Mouse (Mus musculus) spleen, postnatal 10 days (tissue): ENCODE measurements around the gene Casp7.
A peak's percentile ranks its signal among the peaks of the same experiment; 100 is the strongest.
"Not testable (repeated sequence)": the region's sequence is repeated elsewhere in the genome, so short reads cannot be mapped to it uniquely, and the experiment has no call there.

Experiments used
- DNase-seq, 2 experiments: peaks; one replicate each; pipeline ENCODE4 v3.0.0; 2021 to 2022; ENCODE audit warnings: low spot score in 2 of 2

Casp7 gene

DNA sequence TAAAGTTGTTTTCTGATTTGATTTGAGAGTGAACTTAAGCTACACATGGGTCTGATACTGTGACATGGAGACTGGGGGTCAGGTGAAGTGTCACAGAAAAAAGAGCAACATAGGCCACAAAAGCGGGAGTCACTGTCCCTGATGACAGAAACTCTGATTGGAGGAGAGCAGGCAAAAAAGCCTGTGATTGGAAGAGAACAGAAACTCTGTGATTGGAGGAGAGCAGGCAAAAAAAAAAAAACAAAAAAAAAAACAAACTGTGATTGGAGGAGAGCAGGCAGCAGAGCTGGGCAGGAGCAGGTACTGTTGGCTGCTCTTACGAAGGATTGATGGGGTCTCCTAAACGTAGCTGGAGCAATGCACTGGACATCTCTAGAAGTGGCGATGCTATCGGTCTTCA, 11.4 kb upstream of the Casp7 start:
- no peak for DNase-seq

- no peak for DNase-seq
Observed at GRCm38 (mm10) chr19:56386095-56386494, 10.8 kb upstream of the Casp7 start.

DNA sequence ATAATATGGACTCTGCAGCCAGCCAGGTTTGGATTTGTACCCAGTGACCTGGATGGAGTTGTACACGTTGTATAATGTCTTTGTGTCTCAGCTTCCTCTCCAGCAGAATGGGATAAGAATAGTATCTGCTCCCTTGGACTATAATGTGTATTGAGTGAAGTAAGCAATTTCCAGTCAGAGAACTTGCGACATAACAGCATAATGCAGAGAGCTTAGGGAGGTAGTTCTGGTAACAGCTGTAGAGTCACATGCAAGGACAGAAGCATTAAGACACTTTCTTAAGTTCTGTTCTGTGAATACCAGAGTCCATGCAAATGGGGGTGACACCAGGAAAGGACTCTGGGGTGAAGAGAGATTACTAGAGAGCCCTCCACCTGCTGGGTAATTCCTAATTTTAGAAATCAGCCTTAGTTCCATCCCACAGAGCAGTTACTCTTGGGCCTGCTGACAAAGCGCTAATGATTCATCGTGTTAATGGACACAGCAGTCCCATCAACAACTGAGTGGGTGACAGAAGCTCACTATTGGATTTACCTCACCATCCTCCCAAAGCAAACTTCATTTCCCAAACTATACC, 9.1 kb upstream of the Casp7 start:
- DNase-seq = no peak

DNA sequence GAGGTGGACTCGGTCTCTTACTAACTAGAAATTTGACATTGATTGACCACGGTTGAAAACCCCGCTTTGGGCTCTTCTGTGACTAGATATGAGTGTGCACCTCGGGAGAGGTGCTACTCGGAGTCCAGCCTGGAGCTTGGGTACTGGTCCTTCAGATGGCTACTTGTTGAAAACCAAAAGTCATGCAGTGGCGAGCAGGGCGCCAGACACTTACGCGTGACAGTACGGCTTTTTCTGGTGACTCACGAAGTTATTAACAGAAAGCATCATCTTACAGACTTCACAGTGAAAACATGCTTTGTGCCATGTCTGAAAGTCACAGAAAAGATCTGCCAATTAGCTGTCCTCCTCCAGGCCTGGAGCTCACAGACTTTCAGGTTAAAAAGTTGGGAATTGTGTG, 7.8 kb upstream of the Casp7 start:
- no peak for DNase-seq

- DNase-seq = no peak
Observed at GRCm38 (mm10) chr19:56389879-56390278, 7.0 kb upstream of the Casp7 start, which contains the start of gene Nrap. Gene Nrap (minus strand): TSS chr19:56390037.

DNA sequence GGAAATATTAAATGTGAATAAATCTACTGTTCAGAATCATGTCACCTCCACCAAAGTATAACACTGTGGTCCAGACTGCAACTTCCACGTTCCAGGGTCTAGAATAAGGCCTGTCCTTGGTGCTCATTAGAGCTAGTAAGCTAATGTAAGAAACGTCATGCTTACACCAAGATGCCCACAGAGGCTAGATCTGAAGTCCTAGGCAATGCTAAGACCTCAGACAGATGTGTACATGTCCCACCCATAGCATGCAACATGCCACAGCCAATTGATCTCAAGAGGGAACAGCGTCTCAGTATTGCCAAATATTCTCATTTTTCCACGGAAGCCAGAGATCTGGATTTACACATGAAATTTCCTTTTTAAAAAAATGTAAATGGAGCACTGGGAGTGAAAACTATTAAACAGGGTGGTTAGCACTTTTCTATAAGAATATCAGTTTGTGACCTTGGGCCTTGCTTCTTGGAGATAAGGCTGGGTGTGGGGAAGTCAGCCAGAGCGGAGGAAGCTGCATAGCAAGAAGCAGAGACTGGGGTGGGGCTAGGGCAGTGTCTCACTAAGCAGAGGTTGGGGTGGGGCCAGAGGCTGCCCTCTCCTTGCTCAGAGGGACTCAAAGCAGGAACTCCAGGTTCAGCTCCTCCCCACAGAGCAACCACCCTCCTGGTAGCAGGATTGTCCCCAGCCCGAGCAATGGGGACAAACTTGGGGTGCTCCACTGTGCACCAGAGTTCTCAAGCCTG, 5.5 kb upstream of the Casp7 start:
- peak; percentile 69 to 89 for DNase-seq

DNA sequence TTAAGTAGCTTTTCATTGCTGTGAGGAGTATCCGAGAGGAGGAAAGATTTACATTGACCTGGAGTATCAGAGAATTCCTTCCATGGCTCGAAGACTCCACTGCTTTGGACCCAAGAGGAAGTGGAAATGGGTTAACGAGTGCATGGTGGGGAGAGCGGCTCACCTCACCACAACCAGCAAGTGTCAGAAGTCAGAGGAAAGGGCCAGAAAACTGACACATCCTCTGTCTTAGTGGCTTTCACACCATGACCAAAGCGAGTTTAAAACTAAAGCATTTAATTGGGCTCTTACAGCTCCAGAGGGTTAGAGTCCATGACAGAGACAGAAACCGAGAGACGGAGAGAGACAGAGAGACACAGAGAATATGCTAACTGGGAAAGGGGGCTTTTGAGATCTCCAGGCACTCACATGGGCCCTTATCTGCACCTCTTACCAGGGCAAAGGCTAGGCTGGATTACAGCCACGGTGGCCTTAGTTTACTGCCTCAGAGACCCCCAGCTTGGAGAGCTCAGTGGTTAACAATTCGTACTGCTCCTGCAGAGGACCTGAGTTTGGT, 3.5 kb upstream of the Casp7 start:
- DNase-seq = peak in 1 of 2 experiments; percentile 9

DNA sequence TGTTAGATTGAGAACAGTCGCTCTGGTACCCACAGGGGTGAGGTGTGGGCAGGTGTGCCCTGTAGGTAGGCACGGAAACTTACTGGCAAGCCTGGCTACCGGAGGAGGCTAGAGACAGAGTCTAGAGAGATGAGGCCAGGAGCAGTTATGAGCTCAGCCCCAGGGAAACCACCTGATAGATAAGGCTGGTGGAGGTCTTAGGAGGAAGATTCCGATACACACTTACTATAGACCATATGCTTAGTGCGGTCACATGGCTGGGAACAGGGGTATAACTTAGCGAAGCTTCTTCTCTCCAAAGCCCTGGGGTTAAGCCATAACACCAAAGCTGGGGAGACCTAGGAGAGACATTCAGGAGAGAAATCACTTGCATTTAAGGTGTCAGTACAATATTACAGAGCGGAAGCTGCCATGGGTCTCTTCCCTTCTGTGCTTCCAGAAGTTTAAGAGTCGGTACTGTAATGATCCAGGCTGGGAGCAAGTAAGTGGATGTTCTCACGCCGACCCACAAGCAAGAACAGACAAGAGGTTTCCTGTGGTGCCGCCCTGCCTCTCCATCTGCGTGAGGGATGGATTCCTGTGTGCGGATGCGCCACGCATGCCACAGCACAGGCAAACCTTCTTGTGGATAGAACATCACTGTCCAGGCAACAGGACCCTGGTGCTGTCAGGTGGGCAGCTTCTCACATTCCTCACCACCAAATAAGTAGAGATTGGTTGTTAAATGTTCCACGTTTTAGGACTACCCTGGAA, 1.6 kb upstream of the Casp7 start:
- peak in 1 of 2 experiments; percentile 14 for DNase-seq

GRCm38 (mm10) chr19:56396227-56396626, 702 bp upstream of the Casp7 start:
- peak in 1 of 2 experiments; percentile 35 for DNase-seq

- peak in 1 of 2 experiments; percentile 27 for DNase-seq
Observed at GRCm38 (mm10) chr19:56397663-56398527, 966 bp downstream of the Casp7 start.

DNA sequence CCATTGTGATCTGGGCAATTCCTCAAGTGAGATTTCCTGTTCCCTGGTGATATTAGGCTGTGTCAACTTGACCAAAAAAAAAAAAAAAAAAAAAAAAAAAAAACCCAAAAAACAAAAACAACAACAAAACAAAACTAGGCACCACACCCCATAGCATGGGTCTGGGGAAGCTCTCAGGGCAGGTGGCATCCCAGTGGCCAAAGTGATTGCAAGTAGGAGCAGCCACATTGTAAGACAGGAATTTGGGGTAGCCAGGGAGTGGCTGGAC, 1.5 kb downstream of the Casp7 start:
- DNase-seq = peak in 1 of 2 experiments; percentile 12

- DNase-seq = peak; percentile 86 to 93
Observed at GRCm38 (mm10) chr19:56400200-56400599, 3.3 kb downstream of the Casp7 start.

DNA sequence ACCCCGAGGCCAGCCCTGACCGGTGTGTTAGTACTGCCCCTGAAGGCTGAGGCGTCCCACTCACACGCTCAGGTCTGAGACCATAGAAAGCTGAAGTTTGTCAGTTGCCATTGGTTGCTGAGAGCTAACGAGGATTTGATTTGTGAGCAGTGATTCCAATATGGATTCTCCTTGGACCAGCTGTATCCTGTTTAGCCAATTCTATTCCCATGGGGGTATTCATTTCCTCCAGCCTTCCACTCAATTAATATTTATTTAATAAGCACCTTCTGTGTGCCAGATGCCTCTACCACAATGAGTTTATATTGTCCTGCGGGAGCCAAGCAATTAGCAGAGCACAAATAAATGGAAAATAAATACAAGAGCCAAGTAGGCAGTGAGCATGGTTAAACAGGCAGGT, 4.9 kb downstream of the Casp7 start:
- peak in 1 of 2 experiments; percentile 7 for DNase-seq

DNA sequence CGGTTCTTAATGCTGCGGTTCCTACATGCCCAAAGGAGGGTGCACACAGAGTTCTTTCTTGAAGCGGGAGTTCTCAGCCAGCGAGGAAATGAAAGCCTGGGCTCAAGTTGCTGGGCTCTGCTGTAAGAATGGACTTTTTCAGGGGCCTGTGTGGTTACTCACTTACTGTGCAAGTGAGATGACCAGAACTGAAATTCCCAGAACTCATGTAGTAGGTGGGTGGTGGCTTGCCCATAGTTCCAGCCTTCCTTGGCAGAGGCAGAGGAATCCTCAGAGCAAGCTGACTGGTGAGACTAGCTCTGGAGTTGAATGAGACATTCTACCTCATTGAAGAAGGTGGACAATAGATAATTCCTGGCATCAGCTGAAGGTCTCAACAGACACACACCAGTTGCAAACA, 8.9 kb downstream of the Casp7 start:
- no peak for DNase-seq

DNA sequence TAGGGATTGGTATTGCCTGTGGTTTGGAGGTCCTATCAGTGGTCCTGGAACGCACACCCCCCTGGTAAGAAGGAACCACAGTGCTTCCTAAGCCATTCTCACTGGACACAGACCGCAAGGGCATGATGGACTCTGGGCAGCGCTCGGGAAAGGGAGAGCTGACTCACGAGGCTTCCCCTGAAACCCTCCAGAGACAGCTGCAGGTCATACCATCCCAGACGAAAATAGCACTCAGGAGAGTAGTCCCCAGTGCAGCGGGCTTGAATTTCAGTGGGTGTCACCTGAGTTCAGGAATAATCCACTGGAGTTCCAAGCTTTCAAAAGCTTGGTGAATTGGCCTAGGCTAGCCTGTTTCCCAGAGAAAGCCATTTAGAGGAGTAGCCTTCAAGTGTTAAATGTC, 9.7 kb downstream of the Casp7 start:
- DNase-seq = no peak

- DNase-seq = not testable (repeated sequence)
Observed at GRCm38 (mm10) chr19:56409884-56410283, 13.0 kb downstream of the Casp7 start.

GRCm38 (mm10) chr19:56418404-56418803, 21.5 kb downstream of the Casp7 start:
- no peak for DNase-seq

- DNase-seq = no peak
Observed at GRCm38 (mm10) chr19:56419452-56419851, 22.5 kb downstream of the Casp7 start.

- DNase-seq = no peak
Observed at GRCm38 (mm10) chr19:56420345-56420744, 23.4 kb downstream of the Casp7 start.

DNA sequence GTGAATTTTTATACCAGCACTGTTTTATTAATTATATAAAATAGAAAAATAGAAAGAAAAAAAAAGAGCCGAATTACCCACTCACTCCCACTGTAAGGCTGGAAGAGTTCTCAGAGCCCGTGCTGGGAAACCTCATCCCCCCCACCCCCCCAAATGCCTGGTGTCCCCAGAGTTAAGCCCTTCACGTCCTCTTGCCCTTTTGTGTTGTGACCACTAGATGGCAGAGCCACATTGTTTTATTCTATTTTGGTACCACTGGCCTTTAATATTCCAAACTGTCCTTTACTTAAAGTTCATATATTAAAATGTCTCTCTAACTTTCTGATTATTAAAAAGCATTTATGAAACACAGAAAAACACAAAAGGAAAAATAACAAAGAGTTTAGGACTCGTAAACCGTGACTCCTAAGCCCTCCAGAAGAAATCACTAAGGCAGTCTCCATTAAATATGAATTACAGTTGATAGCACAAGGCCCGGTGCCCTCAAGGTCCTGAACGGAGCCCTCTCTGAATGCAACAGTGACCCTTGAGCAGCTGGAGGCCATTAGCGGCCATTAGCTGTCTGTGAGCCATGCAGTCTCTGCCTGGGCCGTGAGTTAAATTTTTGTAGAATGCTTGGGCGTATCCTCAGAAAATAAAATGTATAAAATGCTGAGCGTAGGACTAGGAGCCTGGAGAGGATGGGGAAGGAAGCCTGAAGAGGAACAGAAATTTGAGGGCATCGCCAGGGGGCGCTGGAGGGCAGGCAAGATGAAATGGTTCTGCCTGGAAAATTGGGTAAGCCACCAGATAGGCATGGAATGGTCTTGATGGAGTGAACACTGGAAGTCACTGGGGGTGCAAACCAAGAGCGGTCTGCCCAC, 25.8 kb downstream of the Casp7 start:
- peak; percentile 74 to 86 for DNase-seq

DNA sequence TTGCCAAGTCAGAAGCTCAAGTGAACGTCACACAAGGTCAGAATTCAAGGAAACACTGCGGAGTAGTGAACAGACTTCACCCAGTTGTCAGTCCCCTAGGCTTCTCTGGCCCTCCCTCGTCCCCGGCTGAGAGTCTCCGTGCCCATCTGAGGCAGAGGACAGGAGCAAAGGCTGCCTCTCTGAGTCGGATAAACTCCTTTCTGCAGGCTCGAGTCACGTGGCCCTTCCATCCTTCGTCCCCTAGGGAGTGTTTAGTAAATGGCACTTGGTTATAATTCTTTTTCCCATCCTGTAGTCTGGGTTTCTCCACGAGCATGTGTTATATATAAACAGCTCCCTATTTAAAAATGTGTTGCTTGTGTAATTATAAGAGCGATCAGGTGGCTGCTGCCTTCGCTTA, 26.4 kb downstream of the Casp7 start:
- DNase-seq = no peak
